Mouse (Mus musculus): ENCODE data around the gene Nexn. TPM values are rescaled to one million over a fixed set of nuclear protein-coding genes. Genes with fewer than 3 reads are reported as not detected.

Nexn gene
- total RNA-seq, 1 experiment from 2014 or later: not detected

DNA sequence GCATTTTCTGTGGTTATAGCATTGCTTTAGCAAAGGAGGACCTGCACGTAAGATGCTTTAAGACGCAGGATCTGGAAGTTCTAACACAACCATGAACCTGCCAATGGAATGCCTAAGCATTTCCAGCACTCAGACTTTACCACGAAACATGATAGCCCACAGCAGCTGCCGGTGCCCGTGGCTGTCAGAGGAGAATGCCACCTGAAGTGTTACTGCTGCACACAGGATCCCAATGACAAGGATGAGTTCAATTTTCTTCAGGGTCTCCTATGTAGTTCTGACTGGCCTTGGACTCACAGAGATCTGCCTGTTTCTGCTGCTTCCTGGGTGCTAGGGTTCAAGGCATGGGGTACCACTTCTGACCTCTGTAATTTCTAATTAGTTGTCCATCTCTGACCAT, 18.6 kb upstream of the Nexn start:
- no peak for ATAC-seq (replicated peaks; ENCODE audit: insufficient number of reproducible peaks, low FRiP score, low TSS enrichment, poor library complexity, severe bottlenecking)

DNA sequence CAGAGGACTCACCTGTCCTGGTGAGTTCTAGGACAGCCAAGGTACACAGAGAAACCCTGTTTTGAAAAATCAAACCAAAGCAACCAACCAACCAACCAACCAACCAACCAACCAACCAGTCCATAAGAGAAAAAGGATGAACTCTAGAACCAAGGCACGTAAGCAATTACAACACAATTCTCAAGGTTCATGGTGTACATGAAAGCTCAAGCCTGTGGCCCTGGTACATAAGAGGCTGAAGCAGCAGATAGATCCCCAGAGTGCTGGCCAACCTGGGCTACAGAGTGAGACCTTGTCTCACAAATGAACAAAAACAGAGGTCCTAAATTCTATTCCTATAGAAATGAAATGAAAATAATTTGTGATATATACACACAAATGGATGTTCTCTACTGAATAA, 18.2 kb upstream of the Nexn start:
- no peak for ATAC-seq (replicated peaks; ENCODE audit: insufficient number of reproducible peaks, low FRiP score, low TSS enrichment, poor library complexity, severe bottlenecking)

DNA sequence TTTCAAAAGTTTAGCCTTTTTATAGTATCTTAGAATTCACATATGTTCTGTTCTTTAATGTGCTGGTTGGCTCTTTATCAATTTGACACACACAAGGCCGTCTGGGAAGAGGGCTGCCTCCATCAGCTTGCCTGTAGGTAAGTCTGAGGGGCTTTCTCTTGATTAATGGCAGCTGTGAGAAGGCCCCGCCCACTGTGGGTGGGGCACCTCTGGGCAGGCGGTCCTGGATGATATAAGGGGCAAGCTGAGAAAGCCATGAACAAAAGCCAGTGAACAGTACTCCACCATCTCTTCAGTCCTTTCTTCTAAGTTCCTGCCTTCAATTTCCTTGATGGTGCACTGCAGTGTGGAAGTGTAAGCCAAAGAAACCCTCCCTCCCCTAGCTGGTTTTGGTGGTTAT, 16.0 kb upstream of the Nexn start:
- ATAC-seq (replicated peaks; ENCODE audit: insufficient number of reproducible peaks, low FRiP score, low TSS enrichment, poor library complexity, severe bottlenecking): no peak

DNA sequence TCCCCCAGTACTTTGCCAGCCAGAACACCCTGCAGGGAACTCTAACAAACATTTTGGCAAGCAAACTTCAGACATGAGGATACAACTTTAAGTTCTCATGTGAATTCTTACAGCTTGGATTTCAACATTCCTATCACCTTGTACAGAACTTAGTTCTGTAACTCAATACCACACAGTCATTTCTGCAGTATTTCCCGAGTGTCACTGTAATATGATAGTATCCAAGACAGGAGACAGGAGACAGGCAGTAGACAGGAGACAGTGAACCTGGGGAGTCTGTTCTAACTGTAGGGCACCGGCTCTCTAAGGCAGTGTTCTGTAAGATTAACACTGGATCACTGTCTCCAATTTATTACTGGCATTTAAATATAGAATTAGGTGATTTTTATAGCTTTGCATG, 12.3 kb upstream of the Nexn start:
- no peak for ATAC-seq (replicated peaks; ENCODE audit: insufficient number of reproducible peaks, low FRiP score, low TSS enrichment, poor library complexity, severe bottlenecking)

DNA sequence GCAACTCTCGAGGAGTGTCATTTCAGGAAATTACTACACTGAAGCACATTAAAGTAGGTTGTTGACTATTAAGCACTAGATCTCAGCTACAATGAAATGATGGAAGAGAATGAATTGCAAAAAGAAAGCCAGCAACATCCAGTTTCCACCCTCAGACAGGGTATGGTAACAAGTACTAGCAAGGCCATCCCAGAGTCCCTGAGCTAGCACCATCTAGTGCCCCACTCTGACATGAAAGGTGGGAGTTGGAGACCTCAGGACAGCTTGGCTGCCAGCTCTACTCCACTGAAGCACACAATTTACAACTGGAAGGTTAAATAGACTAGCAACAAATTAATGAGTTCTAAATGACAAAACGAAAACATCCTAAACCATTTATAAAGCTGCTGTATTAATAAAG, 11.8 kb upstream of the Nexn start:
- no peak for ATAC-seq (replicated peaks; ENCODE audit: insufficient number of reproducible peaks, low FRiP score, low TSS enrichment, poor library complexity, severe bottlenecking)

DNA sequence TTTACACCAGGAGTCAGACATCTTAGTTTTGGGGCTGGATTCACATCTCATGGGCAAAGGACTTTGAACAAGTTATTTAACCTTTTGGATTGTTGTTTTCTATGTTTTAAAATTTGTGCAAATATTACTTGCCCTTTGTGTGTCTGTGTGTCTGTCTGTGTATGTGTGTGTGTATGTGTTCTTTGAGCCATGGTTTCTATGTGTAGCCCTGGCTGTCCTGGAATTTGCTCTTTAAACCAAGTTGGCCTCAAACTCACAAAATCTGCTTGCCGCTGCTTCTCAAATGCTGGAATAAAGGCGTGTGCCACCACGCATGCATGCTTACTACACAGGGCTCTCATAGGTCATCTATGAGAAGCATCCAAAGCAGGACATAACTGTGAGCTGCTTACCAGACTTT, 10.8 kb upstream of the Nexn start:
- ATAC-seq (replicated peaks; ENCODE audit: insufficient number of reproducible peaks, low FRiP score, low TSS enrichment, poor library complexity, severe bottlenecking): no peak

DNA sequence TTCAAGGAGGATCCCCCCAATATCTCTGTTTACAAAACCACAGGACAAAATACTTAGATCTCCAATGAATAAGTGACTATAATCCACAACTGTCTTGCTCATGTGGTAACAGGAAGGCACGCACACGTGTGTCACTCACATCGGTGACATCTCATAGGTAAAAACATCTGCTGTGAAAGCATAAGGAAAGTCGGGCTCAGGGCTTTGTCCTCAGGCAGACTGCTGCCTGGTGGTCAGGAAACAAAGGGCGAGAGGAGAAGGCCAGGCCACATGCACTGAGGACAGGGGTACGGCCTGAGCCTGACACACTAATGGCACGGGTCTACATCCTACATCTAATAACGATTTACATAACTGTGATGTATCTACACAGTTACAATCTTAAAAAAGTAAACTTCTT, 8.9 kb upstream of the Nexn start:
- ATAC-seq (replicated peaks; ENCODE audit: insufficient number of reproducible peaks, low FRiP score, low TSS enrichment, poor library complexity, severe bottlenecking): no peak

DNA sequence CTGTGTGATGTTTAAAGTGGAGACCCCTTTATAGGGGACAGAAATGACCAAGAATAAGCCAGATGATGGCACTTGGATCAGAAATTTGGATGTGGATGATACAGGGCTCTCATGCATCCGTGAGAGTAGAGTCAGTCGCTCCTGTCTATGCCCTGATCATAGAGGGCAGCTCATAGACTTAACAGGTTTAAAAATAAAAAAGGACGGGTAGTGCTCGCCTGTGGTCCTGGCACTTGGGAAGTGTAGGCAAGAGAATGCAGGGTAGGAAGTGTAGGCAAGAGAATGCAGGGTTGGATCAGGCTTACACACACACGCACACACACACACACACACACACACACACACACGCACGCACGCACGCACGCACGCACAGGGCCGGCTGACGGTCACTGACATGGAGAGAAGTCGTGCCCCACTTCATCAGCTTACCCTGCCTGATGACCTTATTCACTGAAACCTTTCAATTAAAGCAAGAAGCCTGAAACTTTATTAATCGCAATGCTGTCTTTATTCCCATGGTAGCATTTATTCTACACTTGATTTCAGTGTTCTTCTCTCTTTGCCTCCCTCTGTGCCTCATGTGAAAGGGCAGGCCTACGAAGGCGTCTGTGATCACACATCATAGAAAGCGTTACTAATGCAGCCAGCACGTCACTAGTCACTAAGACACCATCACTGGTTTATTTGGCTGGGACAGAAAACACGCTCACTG, 7.0 kb upstream of the Nexn start:
- no peak for ATAC-seq (replicated peaks; ENCODE audit: insufficient number of reproducible peaks, low FRiP score, low TSS enrichment, poor library complexity, severe bottlenecking)

DNA sequence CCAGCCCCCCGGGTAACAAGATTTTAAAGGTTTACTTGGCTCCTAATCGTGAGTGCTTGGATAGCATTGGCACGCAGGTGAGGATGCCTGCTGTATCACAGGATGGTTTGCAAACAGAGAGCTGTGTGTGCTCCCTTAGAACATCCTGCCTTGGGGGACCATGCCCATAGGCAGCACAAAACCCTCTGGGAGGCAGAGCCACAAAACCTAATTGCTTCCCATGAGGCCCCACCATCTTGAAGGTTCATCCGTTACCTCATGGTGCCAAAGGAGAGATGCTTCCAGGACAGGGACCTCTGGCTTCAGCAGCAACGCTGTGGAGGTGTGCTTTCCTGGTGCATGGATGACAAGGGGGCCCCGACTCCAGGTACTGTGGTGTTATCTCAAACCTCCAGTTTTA, 5.7 kb upstream of the Nexn start:
- no peak for ATAC-seq (replicated peaks; ENCODE audit: insufficient number of reproducible peaks, low FRiP score, low TSS enrichment, poor library complexity, severe bottlenecking)

DNA sequence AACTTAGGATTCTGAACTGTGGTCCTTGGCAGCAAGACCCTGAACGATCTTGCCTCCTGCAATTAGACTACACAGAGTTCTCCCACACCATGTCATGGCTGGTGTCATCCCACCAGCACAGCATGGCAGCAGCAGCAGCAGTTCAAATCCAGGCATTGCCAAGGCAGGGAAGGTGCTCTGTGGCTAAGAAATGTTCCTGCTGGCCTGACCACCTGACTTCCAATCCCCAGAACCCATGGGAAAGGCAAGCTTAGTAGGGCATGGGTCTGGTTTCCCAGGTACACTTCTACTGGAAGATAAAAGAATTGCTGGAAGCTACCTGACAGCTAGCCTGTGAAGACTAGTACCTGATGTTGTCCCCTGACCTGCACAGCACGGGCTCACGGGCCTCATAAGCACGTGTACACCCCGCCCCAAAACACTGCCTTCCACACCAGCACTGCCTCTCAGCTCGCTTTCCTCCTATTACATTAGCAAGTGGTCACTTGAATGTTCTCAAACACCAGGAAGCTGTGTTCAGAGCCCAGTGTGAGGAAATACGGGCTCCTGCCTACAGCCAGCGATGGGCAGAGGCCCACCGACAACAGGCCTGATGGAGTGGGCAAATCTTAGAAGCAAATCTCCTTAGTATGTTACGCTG, 5.0 kb upstream of the Nexn start:
- no peak for ATAC-seq (replicated peaks; ENCODE audit: insufficient number of reproducible peaks, low FRiP score, low TSS enrichment, poor library complexity, severe bottlenecking)

DNA sequence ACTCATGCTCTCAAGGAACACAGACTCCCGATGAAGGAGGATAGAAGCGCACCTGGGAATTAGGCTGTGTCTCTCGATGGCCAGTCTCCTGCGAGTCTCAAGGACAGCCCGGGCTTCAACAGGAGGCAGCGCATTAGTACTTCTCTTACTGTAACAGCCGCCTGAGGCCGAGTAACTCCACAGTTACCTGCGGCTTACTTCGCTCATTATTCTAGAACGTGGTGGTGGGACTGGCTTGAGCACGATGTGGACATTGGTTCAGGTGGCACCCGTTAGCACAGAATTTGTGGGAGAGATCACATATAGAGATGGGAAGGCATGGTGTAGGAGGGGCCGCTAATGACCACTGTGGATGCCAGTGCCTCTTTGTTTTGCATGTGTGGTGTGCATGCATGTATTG, 1.9 kb upstream of the Nexn start:
- no peak for ATAC-seq (replicated peaks; ENCODE audit: insufficient number of reproducible peaks, low FRiP score, low TSS enrichment, poor library complexity, severe bottlenecking)

DNA sequence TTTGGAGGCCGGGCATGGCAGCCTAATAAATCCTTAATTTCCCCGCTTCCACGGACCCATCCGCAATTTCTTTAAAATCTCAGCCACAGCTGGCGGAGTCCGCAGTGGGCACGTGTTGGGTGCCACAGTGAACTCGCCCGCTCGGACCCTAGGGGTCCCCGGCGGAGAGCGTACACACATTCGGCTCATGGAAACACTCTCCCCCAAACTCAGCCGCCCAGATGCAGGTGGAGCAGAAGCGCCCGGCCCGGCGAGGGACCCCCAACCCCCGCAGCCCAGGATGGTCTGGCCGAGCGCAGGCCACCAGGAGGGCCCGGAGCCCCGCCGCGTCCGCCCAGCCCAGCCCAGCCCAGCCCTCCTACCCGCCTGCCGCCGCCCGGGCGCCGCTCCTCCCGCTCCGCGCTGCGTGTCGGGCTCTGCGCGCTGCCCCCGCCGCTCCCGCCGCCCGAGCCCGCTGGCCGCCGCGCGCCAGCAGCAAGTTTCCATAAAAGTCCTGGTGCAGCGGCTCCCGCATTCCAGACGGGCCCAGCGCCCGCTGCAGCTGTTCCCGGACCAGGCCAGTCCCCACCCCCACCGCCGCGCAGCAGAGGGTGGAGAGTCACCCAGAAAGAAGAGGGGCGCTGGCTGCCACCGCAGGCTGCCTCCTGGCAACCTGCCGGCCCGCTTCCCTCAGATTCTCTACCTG, 657 bp downstream of the Nexn start:
- no peak for ATAC-seq (replicated peaks; ENCODE audit: insufficient number of reproducible peaks, low FRiP score, low TSS enrichment, poor library complexity, severe bottlenecking)

DNA sequence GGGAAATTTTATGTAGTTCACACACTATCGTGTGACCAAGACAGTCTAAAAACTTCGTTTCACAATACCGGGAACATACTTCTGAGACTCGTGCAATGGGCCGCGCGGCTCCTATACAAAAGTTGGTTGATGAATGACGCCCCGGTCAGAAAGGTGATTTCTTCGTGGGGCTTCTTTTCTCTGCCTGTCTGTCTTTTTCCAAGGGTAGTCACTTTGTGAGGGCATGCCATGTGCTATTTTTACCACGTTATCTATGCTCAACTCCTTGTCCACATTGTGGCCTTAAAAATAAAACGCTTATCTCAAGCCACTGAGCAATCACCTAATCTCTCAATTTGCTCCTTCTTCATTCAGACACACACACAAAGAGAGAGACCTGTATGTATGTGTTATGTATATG, 1.3 kb downstream of the Nexn start:
- ATAC-seq (replicated peaks; ENCODE audit: insufficient number of reproducible peaks, low FRiP score, low TSS enrichment, poor library complexity, severe bottlenecking): no peak

DNA sequence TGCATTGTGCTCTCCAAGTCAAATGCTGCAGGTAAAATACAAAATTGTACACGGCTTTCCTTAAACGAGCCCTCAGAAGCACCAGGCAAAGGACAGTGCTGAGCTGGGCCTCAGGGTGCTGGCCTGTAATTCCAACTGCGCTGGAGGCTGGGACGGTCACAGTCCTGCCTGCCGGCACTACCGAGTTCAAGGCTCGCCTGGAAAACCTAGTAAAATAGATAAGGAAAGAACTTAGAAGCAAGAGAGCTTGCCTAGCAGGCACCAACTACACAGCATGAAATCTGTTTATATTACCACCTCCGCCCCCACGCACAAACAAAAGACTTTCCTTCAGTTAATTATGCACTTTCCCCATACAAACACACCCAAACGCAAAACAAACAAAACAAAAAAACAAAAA, 1.8 kb downstream of the Nexn start:
- no peak for ATAC-seq (replicated peaks; ENCODE audit: insufficient number of reproducible peaks, low FRiP score, low TSS enrichment, poor library complexity, severe bottlenecking)

DNA sequence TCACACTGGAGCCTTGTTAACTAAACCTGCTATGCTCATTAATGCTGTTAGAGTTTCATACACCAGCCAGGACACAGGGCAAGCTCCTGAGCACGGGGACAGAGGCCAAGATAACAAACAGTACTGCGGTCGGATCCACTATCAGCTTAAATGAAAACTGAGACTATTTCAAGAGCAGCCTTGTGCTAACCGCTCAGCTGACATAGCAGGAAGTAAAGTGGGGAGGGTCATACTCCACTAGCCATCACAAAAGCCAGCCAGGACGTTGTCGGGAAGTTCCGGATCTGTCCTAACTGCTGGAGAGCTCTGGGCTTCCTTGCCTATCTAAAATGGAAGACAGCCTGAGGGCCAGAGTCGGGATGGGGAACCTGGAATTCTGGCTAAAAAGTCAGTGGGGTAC, 4.2 kb downstream of the Nexn start:
- no peak for ATAC-seq (replicated peaks; ENCODE audit: insufficient number of reproducible peaks, low FRiP score, low TSS enrichment, poor library complexity, severe bottlenecking)

DNA sequence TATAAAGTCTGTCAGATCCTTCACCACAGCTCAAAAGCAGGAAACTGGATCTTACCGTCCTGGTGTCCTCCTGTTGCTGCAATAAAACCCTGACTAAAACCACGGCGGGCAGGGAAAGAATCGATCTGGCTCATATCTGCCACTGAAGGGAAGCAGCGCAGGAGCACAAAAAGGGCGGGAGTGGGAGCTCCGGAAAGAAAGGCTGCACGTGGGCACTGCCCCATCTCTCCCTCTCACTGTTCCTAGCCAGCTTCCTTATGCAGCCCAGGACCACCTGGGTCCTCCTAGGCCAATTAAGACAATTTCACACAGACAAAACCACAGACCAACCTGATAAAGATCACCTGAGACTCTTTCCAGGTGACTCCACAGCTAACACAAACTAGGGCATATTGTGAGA, 4.7 kb downstream of the Nexn start:
- no peak for ATAC-seq (replicated peaks; ENCODE audit: insufficient number of reproducible peaks, low FRiP score, low TSS enrichment, poor library complexity, severe bottlenecking)

DNA sequence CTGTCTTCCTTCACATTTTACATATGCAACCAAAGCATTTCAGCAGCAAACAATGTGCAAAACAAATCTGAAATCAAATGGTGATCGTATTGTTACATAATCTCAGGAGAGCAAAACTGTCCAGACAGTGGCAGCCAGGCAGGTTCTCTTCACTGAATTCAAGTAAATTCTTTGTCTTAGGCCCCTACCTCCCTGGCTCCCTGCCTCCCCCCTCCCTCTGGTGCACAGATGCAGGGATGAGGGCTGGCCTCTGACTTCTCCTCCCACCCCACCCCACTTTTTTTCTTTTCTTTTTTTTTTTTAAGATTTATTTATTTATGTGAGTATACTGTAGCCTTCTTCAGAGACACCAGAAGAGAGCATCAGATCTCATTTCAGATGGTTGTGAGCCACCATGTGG, 5.8 kb downstream of the Nexn start:
- ATAC-seq (replicated peaks; ENCODE audit: insufficient number of reproducible peaks, low FRiP score, low TSS enrichment, poor library complexity, severe bottlenecking): no peak

DNA sequence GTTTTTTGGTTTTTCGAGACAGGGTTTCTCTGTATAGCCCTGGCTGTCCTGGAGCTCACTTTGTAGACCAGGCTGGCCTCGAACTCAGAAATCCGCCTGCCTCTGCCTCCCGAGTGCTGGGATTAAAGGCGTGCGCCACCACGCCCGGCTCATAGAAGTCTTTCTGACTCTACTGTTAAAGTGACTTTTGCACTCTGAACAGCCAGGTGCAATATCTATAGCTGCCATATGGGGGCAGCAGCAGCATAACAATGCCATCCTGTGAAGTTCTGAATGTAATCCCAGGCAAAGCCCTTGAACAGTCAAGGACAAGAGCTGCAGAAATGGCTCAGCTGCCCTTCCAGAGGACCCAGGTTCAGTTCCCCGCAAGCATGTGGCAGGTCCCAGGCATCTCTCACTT, 6.7 kb downstream of the Nexn start:
- ATAC-seq (replicated peaks; ENCODE audit: insufficient number of reproducible peaks, low FRiP score, low TSS enrichment, poor library complexity, severe bottlenecking): peak; percentile 63

DNA sequence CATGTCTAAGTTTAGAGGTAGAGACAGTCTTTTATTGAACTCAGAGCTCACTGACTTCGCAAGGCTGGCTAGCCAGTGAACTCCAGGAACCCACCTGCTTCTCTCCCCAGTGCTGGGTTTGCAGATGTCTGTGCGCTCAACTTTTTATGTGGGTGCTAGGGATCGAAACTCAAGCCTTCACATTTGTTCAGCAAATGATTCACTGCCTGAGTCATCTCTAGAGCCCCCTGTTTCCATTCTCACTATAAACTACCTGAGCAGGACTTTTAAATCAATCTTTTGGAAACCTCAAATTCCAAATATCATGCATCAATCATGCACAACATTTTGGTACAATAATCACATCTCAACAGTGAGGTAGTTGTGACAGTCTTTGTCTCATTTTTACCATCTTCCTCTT, 8.6 kb downstream of the Nexn start:
- no peak for ATAC-seq (replicated peaks; ENCODE audit: insufficient number of reproducible peaks, low FRiP score, low TSS enrichment, poor library complexity, severe bottlenecking)

DNA sequence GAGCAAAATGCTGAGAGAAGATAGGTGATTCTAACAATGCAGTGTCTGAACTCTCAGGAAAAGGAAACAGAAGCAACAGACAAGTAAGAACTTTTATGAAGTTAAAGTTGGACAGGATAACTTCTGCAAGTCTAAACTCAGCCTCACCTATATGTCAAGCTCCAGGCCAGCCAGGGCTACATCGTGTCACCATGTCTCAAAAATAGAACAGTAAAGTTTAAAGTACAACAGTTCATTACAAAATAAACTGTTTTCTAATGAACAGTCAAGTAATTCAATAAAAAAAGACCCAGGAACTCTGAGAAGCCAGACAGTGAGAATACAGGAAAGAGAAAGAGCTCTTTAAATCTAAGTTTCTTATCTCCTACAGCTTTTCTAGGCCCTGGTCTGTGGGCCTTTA, 15.7 kb downstream of the Nexn start:
- no peak for ATAC-seq (replicated peaks; ENCODE audit: insufficient number of reproducible peaks, low FRiP score, low TSS enrichment, poor library complexity, severe bottlenecking)

All from monocyte, adult 5-6 weeks (primary cell).